Mouse (Mus musculus) cerebellum, adult 2 months (tissue): ENCODE results near the gene Trappc6a.

Experiments
- CTCF ChIP-seq: fragments of 200-500 bp; IDR thresholded peaks from 2 replicates; pipeline ENCODE4 v1.5.1; 2011; ENCODE audit warnings: low read depth, mild to moderate bottlenecking, control low read depth, low read length, moderate library complexity, borderline replicate concordance; ENCODE audit not compliant: insufficient read depth
- POLR2A ChIP-seq: fragments of 200-500 bp; IDR thresholded peaks from 2 replicates; pipeline ENCODE4 v1.6.1; 2011; ENCODE audit warnings: low read length, control low read depth, borderline replicate concordance; ENCODE audit not compliant: insufficient read depth

DNA sequence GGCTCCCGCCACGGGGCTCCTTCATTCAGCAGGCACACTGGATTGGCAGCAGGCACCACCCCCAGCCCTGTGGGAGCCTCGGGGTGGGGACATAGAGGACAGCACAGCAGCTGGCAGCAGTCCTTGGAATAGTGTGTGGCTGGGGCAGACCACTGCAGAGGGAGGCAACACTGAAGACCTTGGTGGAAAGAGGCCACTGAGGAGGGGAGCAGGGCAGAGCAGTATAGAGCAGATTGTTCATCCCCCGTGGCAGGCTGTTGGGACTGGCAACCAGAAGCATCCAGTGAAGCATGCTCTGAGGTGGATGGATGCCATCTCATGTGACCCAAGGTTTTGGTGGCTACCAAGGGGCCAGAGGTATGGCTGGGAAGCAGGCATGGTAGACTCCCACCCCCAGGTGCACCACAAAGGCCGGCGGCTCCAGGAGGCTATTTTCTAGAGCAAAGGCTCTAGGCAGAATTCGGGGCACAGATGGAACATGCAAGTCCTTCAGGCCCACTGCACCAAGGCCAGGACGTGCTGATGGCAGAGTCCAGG lies 34.0 kb downstream of the Trappc6a start:
- TF ChIP-seq POLR2A: no peak
- TF ChIP-seq CTCF: no peak
